Mouse (Mus musculus): Measurements from ENCODE around the gene Ccn5. TPM values are rescaled to one million over a fixed set of nuclear protein-coding genes. Genes with fewer than 3 reads are reported as not detected.

Gene Ccn5
- total RNA-seq, 2 experiments from 2014 or later, result 0.51 TPM; not detected in 1

- ATAC-seq (replicated peaks; ENCODE audit: low FRiP score, poor library complexity, severe bottlenecking), result peak; percentile 97
Measured at GRCm38 (mm10) chr2:163838043-163838442, 17.4 kb downstream of the Ccn5 start.

DNA sequence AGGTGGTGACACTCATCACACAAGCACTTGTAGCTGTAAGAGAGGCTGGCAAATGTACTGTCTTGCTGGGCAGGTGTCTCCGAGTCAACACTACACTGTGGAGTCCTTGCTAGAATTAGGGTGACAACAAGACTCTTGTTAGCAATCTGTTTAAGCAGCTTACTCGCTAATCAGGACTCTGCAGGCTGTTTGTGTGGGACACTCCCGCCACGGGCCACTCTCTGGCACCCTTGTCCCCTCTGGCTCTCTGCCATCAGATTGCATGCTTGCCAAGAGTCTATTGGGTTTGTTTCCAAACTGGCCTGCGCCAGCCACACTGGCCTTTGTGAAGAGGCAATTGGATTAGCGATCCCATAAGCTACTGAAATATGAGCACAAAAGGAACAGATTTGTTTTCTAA is 18.9 kb downstream of the Ccn5 start:
- ATAC-seq (replicated peaks; ENCODE audit: low FRiP score, poor library complexity, severe bottlenecking), result no peak

GRCm38 (mm10) chr2:163842043-163842442 is 21.4 kb downstream of the Ccn5 start:
- no peak for ATAC-seq (replicated peaks; ENCODE audit: low FRiP score, poor library complexity, severe bottlenecking)

GRCm38 (mm10) chr2:163853461-163853901 is 32.8 kb downstream of the Ccn5 start, which contains the start of gene Kcnk15:
Gene Kcnk15, plus strand, starts transcription at chr2:163853651.
- no peak for ATAC-seq (replicated peaks; ENCODE audit: low FRiP score, poor library complexity, severe bottlenecking)

DNA sequence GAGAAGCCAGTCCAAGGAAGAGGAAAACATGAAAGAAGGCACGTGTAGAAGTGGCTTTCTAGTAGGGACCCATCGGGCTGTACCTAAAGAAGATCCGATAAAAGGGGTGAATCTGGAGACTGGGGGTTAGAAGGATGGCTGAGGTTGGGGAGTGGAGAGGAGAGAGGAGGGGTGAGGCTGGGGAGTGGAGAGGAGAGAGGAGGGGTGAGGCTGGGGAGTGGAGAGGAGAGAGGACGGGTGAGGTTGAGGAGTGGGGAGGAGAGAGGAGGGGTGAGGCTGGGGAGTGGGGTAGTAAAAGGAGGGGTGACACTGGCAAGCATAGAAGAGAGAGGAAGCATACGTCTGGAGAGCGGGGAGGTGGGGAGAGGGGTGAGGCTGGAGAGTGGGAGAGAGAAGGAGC is 36.6 kb downstream of the Ccn5 start:
- ATAC-seq (replicated peaks; ENCODE audit: low FRiP score, poor library complexity, severe bottlenecking), result peak; percentile 57; the same call in 1 of the 2 replicates

- no peak for ATAC-seq (replicated peaks; ENCODE audit: low FRiP score, poor library complexity, severe bottlenecking)
Measured at GRCm38 (mm10) chr2:163858254-163858947, 37.7 kb downstream of the Ccn5 start.

DNA sequence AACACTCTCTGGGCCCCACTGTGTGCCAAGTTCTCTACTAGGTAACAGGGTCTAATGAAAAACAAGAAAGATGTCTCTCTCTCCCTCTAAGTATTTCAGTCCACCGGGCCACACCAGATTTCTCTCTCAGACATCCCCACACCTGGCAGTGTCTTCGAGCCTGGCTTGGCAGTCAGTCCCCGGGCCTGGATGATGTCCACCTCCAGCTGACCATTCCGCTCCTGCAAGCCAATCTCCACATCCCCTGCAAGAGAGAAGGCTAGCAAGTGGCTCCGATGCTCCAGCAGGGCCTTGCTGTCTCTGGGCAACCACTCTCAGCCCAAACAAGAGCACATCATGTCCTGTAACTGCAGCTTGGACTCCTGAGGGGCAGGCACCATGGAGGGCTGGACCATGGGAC is 44.6 kb downstream of the Ccn5 start:
- ATAC-seq (replicated peaks; ENCODE audit: low FRiP score, poor library complexity, severe bottlenecking), result no peak

- ATAC-seq (replicated peaks; ENCODE audit: low FRiP score, poor library complexity, severe bottlenecking), result 0 out of 2 replicates have a peak, but pooled peaks have one; percentile 45
Measured at GRCm38 (mm10) chr2:163866061-163866460, 45.4 kb downstream of the Ccn5 start.

- no peak for ATAC-seq (replicated peaks; ENCODE audit: low FRiP score, poor library complexity, severe bottlenecking)
Measured at GRCm38 (mm10) chr2:163869783-163870182, 49.1 kb downstream of the Ccn5 start.

DNA sequence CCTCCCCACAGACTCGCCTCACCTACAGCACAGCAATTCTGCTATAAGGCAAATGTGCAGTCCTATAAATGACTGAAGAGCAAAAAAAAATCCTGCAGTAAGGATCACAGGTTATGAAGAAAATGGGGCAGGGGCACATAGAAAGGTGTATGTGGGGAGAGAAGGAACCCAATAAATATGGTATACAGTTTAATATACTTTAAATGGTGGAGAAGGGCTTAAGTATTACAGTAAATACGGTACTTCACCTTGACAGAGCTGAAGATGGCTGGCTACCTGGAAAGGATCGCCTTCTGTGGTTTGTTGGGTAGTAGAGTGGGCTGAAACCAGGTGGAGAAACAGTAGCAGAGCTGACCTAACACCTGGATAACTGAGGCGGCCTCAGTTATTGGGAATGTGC is 50.6 kb downstream of the Ccn5 start:
- no peak for ATAC-seq (replicated peaks; ENCODE audit: low FRiP score, poor library complexity, severe bottlenecking)

DNA sequence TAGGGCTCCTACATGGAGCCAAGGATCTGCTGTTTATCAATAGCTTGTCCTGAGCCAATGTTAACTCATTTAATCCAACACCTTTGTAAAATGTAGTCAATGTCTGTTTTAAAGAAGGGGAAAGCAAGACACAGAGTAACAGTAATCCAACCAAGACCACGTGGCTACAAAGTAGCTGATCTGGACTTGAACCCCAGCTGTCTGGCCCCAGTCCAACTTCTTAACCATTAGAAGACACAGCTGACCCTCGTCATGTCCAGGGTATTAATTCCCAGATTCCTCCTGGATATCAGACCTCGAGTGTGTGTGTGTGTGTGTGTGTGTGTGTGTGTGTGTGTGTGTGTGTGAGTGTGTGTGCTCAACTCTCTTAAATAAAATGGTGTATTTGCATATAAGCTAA is 51.2 kb downstream of the Ccn5 start:
- ATAC-seq (replicated peaks; ENCODE audit: low FRiP score, poor library complexity, severe bottlenecking), result no peak

DNA sequence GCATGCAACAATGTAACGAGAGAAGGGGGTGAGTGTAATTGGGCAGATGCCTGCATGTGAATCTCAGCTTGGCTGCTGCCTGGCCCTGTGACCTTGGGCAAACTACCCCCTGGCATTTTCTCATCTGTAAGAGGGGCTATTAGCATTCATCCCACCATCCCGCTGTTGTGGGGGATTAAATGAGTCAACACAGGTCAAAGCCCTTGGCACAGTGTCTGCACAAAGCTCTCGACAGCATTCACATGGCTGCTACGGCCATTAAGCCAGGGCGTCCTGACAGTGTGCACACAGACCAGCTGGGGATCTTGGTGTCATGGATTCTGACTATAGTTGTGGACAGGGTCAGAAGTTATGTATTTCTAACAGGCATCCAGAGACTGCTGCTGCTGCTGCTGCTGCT is 54.2 kb downstream of the Ccn5 start:
- ATAC-seq (replicated peaks; ENCODE audit: low FRiP score, poor library complexity, severe bottlenecking), result no peak

DNA sequence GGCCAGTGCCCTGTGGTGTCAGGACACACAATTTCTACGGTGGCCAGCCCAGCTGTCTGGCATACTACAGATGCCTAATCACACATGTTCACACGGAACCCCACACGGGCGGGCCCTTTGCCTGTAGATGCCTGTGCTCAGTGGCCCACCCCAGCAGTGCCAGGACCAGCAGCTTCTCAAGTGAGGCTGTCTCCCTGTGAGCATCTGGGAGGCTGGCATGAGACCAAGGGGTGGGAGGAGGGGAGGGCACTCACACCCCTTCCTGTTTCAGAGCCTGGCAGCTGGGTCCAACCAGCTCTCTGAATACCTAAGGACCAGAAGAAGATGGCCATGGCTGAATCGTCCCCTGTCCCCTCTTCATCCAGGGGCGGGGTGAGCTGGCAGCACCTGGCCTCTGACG is 54.8 kb downstream of the Ccn5 start:
- no peak for ATAC-seq (replicated peaks; ENCODE audit: low FRiP score, poor library complexity, severe bottlenecking)

DNA sequence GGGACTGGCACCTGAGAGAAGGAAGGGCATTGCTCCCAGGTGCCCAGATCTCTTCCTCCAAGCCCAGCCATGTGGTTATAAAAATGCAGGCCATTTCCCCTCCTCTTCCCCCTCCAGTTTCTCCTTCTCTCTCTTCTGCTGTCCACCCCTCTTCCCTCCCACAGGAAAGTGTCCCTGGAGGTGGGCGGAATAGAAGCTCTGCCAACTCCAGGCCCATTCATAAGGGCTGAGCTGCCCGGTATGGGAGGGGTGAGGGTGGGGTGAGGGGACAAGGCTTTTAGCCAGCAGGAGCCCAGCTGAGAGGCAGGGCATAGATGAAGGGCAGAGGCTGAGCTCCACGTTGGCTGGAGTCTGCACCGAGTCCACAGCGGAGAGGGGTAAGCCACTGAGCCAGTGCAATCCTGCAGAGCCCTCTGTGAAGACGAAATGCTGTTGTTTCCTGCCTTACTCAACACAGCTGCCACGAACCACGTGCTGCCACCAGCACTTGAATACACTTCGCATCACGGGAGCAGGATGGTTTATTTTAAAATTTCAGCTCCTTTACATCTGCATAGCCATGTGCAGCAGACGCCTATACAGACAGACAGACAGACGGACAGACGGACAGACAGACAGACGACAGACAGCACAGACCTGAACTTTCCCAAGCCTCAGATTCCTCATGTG is 56.3 kb downstream of the Ccn5 start:
- no peak for ATAC-seq (replicated peaks; ENCODE audit: low FRiP score, poor library complexity, severe bottlenecking)

DNA sequence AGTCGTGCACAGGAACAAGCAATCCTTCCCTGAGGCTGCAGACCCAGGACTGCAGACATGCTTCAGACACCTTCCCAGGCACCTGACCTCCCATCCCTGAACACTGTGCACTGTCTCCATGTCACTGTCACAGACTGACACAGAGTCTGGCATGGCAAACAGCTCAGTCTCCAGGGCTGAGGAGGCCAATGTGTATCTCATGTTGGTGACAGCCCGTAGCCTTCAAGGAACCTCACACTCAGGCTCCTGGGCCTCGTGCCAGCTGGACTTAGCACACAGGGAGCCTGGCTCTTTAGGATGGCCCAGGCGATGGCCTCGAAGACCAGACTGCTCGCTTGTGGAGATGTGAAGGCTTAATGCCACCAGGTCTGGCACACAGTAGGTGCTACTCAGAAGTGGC is 60.2 kb downstream of the Ccn5 start:
- no peak for ATAC-seq (replicated peaks; ENCODE audit: low FRiP score, poor library complexity, severe bottlenecking)

Other genes with a start within 250 kb of the Ccn5 start
- 6.5 and 10.0 TPM in 2 replicates for gene Ttpal, start 218.5 kb upstream of the Ccn5 start, total RNA-seq (2015; ENCODE audit: low replicate concordance)
- gene Ttpal, start 218.5 kb upstream of the Ccn5 start, total RNA-seq (2017; ENCODE audit: low replicate concordance), result 5.5 and 8.8 TPM in 2 replicates
- gene Serinc3, start 175.7 kb upstream of the Ccn5 start, total RNA-seq (2015; ENCODE audit: low replicate concordance), result 1,365 and 1,400 TPM in 2 replicates
- 1,814 and 2,055 TPM in 2 replicates for gene Serinc3, start 175.7 kb upstream of the Ccn5 start, total RNA-seq (2017; ENCODE audit: low replicate concordance)
- 15.0 and 25.0 TPM in 2 replicates for gene Pkig, start 162.5 kb upstream of the Ccn5 start, total RNA-seq (2015; ENCODE audit: low replicate concordance)
- gene Pkig, start 162.5 kb upstream of the Ccn5 start, total RNA-seq (2017; ENCODE audit: low replicate concordance), result 23.4 and 25.2 TPM in 2 replicates
- 2.9 and 5.2 TPM in 2 replicates for gene Ada, start 70.6 kb upstream of the Ccn5 start, total RNA-seq (2015; ENCODE audit: low replicate concordance)
- 4.4 and 4.5 TPM in 2 replicates for gene Ada, start 70.6 kb upstream of the Ccn5 start, total RNA-seq (2017; ENCODE audit: low replicate concordance)
- gene Kcnk15, start 32.8 kb downstream of the Ccn5 start, total RNA-seq (2015; ENCODE audit: low replicate concordance), result not detected in 2 replicates
- not detected in 2 replicates for gene Kcnk15, start 32.8 kb downstream of the Ccn5 start, total RNA-seq (2017; ENCODE audit: low replicate concordance)
- gene Rims4, start 97.8 kb downstream of the Ccn5 start, total RNA-seq (2015; ENCODE audit: low replicate concordance), result not detected in 2 replicates
- gene Rims4, start 97.8 kb downstream of the Ccn5 start, total RNA-seq (2017; ENCODE audit: low replicate concordance), result not detected in 2 replicates
- 49.3 and 49.6 TPM in 2 replicates for gene Ywhab, start 174.1 kb downstream of the Ccn5 start, total RNA-seq (2015; ENCODE audit: low replicate concordance)
- 18.8 and 25.1 TPM in 2 replicates for gene Ywhab, start 174.1 kb downstream of the Ccn5 start, total RNA-seq (2017; ENCODE audit: low replicate concordance)
- 2.3 TPM in 1 of 2 replicates, not detected in the other for gene Pabpc1l, start 204.6 kb downstream of the Ccn5 start, total RNA-seq (2015; ENCODE audit: low replicate concordance)
- gene Pabpc1l, start 204.6 kb downstream of the Ccn5 start, total RNA-seq (2017; ENCODE audit: low replicate concordance), result not detected in 2 replicates
- gene Stk4, start 249.5 kb downstream of the Ccn5 start, total RNA-seq (2015; ENCODE audit: low replicate concordance), result 47.9 and 74.0 TPM in 2 replicates
- 52.4 and 55.6 TPM in 2 replicates for gene Stk4, start 249.5 kb downstream of the Ccn5 start, total RNA-seq (2017; ENCODE audit: low replicate concordance)